Mouse (Mus musculus) lung, postnatal 14 days (tissue): ENCODE data around the gene Tldc2.
A peak's percentile ranks its signal among the peaks of the same experiment; 100 is the strongest.

Experiments
- DNase-seq: peaks from one replicate; pipeline ENCODE4 v3.0.0; 2021

Tldc2 gene

GRCm38 (mm10) chr2:157063241-157063700, 23.6 kb upstream of the Tldc2 start:
- DNase-seq: peak; percentile 48

DNA sequence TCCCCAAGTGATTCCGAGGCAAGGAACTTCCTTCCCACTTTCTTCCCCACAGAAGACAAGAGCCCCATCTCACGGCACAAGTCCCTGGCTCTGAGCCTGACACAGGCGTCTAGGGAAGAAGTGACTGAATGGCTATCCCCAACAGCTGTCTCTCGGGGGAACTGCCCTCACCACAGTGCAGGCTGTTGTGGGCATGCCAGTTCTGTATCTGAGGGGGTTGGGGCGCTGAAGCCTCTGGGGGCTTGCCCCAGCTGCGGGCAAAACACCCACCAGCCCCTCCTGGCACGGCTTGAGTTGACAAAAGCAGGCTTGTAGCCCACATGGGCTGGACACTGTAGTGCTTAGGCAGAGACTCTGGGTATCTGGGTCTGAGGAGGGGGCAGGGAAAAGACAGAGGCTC, 22.7 kb upstream of the Tldc2 start:
- peak; percentile 52 for DNase-seq

- DNase-seq: peak; percentile 61
These were observed 21.6 kb upstream of the Tldc2 start for GRCm38 (mm10) chr2:157064978-157065878.

DNA sequence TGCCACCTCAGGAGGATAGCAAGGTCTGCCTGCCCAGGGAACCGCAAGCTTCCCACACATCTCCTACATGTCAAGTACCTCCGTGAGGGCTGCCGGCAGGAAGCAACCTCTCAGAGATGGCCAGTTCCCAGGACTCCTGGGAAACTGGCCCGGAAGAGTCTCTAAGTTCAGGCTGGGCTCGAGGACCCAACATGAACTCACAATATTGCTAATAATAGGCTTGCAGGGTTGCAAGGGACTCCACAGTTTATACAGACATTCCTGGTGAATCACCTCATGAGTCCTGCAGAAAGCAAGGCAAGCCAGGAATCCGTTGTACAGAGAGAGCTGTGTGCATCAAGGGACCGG, 21.0 kb upstream of the Tldc2 start:
- no peak for DNase-seq

DNA sequence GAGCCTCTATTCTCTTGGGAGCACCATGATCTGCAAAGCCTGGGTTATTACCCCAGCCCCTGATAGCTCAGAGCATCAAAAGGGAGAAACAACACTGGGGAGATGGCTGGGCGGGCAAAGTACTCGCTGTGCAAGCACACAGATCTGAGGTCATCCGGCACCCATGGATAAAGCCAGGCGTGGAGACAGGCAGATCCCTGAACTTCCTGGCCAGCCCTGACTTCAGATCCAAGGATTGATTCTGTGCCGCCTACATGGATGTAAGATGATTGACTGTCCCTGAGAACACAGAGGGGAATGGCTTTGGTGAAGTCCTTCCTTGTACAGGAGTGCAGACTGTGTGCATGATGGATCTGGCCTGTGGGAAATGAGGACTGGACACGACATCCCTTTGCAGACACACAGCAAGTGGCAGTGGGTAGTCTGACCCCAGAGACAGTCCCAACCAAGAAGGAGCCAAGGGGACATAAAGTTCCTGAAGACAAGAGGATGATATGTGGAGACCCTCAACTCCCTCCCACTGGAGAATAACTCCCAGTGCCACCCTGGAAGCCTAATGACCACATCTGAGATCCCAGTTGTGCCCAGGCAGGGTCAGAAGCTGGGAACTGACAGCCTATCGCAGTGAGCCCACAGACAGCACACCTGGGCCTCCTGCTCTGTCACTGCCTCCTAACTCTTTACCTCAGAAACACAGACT, 20.0 kb upstream of the Tldc2 start:
- no peak for DNase-seq

GRCm38 (mm10) chr2:157068701-157069354, 18.0 kb upstream of the Tldc2 start:
- DNase-seq: no peak

DNA sequence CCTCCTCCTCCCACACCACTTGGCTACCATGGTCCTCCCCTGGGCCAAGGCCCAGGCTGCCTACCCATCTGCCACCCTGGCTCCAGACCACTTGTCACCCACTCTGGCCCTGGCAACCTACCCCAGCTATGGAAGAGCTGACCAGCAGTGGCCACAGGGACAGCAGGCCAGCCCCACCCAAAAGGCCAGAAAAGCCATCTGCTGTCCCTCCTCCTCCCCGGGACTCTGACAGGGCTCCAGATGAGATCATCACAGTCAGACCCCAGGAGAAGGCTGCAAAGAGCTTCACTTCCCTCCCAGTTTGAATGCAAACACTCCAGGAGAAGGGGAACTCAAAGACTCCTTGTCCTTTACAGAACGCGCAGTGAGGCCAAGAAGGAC, 17.5 kb upstream of the Tldc2 start:
- no peak for DNase-seq

- DNase-seq: no peak
These were observed 17.0 kb upstream of the Tldc2 start for GRCm38 (mm10) chr2:157069755-157070315.

- peak; percentile 82 for DNase-seq
These were observed 16.5 kb upstream of the Tldc2 start for GRCm38 (mm10) chr2:157070365-157070764.

GRCm38 (mm10) chr2:157071556-157071955, 15.3 kb upstream of the Tldc2 start:
- peak; percentile 87 for DNase-seq

DNA sequence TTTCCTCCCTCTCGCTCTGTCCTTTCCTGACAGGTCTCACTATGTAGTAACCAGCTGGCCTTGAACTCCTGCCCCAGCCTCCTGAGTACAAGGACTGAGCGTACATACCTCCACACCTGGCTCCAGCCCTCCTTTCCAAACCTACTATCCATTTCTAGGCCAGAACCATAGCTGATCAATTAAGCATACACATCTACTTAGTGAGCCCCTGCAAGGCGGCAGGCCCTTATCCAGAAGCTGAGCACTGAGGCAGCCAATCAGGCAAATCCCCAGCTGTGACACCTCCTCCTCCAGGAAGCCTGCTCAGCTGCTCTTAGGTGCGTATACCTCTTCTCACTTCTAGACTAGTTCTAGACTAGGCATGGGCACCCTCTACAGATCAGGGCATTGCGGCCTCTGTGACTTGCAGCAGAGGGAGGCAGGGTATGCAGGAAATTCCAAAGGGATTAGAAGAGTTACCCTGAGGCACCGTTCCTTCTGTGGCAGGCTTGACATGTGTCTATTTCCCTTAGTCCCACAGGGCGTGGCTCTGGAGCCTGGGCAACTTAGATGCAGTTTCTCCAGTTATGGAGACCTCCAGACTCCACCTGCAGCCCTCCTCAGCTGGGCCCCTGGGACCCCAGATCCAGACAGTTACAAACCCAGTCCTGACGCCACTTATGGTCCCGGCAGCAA, 14.4 kb upstream of the Tldc2 start:
- DNase-seq: no peak

- DNase-seq: no peak
These were observed 13.3 kb upstream of the Tldc2 start for GRCm38 (mm10) chr2:157073378-157074052.

DNA sequence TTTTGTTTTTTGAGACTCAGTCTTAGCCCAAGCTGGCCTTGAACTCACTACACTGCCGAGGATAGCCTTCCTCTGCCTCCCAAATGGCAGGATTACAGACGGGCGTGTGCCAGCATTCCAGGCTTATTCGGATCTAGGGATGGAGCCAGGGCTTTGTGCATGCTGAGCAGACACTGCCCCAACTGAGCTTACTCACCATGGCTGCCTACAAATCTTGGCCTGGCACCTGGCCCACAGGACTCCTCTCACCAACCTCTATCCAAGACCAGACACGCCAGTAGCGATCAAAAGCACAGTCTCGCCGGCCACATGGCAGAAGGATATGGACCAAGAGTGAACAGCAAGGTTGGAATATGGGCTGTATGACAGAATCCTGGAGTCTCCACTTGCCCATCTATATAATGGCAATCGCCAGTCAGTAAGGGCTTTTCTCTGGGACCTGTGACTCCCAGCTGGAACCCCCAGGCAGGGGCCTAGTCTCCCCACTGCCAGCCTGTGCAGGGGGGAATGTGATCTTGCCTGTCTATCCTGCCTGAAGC, 12.6 kb upstream of the Tldc2 start:
- no peak for DNase-seq

GRCm38 (mm10) chr2:157074772-157075171, 12.1 kb upstream of the Tldc2 start:
- peak; percentile 61 for DNase-seq

- no peak for DNase-seq
These were observed 11.6 kb upstream of the Tldc2 start for GRCm38 (mm10) chr2:157075226-157075625.

- peak; percentile 42 for DNase-seq
These were observed 11.2 kb upstream of the Tldc2 start for GRCm38 (mm10) chr2:157075685-157076084.

GRCm38 (mm10) chr2:157076585-157076984, 10.3 kb upstream of the Tldc2 start:
- no peak for DNase-seq

GRCm38 (mm10) chr2:157077160-157077559, 9.7 kb upstream of the Tldc2 start:
- DNase-seq: peak; percentile 70

DNA sequence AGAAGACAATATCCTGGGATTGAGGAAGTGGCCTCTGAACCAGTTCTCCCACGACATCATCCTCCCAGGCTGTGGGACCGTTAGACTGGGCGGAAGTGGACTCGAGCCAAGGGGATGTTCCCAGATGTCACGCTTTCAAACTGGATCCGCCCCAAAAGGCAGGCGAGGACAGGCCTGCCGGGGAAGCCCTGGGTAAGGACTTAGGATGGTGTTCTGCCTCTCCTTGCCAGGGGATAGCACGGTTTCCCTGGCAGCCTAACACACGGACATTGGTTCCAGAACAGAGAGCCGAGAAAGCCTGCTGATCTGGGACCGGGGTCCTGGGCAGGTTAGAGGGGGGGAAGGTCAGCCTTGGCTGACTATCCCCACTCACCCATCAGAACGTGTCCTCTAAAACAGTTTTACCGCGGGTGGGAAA, 9.2 kb upstream of the Tldc2 start:
- peak; percentile 91 for DNase-seq

GRCm38 (mm10) chr2:157078059-157078792, 8.6 kb upstream of the Tldc2 start:
- DNase-seq: no peak
